Comparison of ENCODE assay signal across 8 mouse cellular contexts in the genomic region with DNA sequence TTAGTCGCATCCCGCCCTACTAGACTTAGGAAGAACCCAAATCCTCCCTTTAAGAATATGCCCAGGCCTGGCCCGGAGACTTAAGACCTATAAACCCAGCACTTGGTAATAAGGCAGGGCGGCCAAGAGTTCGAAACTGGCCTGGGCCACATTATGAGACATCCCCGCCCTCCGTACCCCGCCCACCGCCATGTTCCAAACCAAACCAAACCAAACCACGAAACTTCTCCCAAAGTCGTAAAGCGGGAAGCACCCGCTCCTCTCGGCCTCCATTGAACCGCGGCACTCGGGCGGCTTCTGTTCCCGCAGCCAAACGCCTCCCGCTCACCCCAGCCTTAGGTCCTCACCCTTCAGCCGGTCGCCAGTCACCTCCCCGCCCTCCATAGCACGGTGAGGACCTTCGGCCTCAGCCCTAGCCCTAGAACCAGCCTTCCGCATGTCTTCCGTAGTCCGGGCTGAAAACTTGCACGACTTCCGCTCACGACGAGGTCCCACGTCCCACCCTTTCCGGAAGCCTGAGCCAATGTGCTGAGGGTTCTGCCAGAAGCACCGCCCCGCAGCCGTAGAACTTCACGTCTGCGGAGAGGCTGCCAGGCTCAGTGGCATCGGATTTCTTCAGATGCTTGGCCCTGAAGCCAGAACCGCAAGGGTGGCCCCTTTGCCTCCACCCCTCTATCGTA. TPM values are rescaled to one million over a fixed set of nuclear protein-coding genes. Genes with fewer than 3 reads are reported as not detected.
DNase-seq lines count a peak whose midpoint lies in the region; ATAC-seq lines count a peak whose summit lies in the region.

A gene (minus strand): TSS at position 503 of the 680 bp plus-strand sequence.

- H3K4me3 ChIP-seq in hindbrain, embryonic 15.5 days: peak within 1 kb of the TSS; percentile 84

- H3K4me1 ChIP-seq in hindbrain, embryonic 15.5 days (replicated peaks): peaks cover 33% of the 10 kb centered on the region

- WGBS in hindbrain, embryonic 15.5 days: 1% methylated on average over 43 of the region's 43 CpGs

- peak; percentile 89 for DNase-seq in T-cell, adult 2 months (ENCODE audit: low spot score)
- peak; percentile 84 to 85 for DNase-seq in cerebellum, postnatal 36 days
- peak; percentile 88 to 92 for DNase-seq in frontal cortex, postnatal 36 days (ENCODE audit: low spot score in 2 of 2)
- peak; percentile 82 for DNase-seq in left cerebral cortex, adult 11 months (ENCODE audit: low spot score)
- DNase-seq in lung, postnatal 4 days: peak; percentile 93 to 94
- peak; percentile 76 for DNase-seq in retina, postnatal 7 days (ENCODE audit: low read depth, low spot score)
- peak; percentile 71 for DNase-seq in urinary bladder, adult 2 months (ENCODE audit: low spot score)

- H3K9me3 ChIP-seq in hindbrain, embryonic 15.5 days: no peaks in the 10 kb centered on the region

- no peaks in the 10 kb centered on the region for H3K27me3 ChIP-seq in hindbrain, embryonic 15.5 days

- H3K36me3 ChIP-seq in hindbrain, embryonic 15.5 days: peaks cover 45% of the 10 kb centered on the region

- peak within 1 kb of the TSS; percentile 91 for H3K4me2 ChIP-seq in hindbrain, embryonic 15.5 days

- peak within 1 kb of the TSS; percentile 64 for H3K9ac ChIP-seq in hindbrain, embryonic 15.5 days

- peak within 1 kb of the TSS; percentile 75 for H3K27ac ChIP-seq in hindbrain, embryonic 15.5 days (replicated peaks)

- peak; percentile 90 for ATAC-seq in hindbrain, embryonic 15.5 days (ENCODE audit: low FRiP score, low read depth)

RNA-seq across cellular contexts. Expression of the gene that starts here (rescaled TPM):
- 53.0 TPM in 2 replicates for polyA plus RNA-seq in hindbrain, embryonic 15.5 days (2015; fragmentation: Nextera tagmentation; extraction: Ambion mirVana)
- polyA plus RNA-seq in urinary bladder, adult 2 months (2012; rRNA removed): 37.1 and 44.6 TPM in 2 replicates

Comparison
In these comparisons a context has a peak if more than half of its experiments do, and no peak if none do; other contexts are left out.
1. Peak in every context shown above with its lines: DNase-seq, ATAC-seq, H3K4me3 ChIP-seq and H3K27ac ChIP-seq.